Mouse (Mus musculus) midbrain, embryonic 12.5 days (tissue): ENCODE data around the gene Hoxd9. TPM values are rescaled to one million over a fixed set of nuclear protein-coding genes. Genes with fewer than 3 reads are reported as not detected.

Source experiments
- ATAC-seq: fragments of 200-750 bp; cut with Nextera tagmentation; 2 replicates; pipeline ENCODE4 v1.8.0; 2017; ENCODE audit warnings: low read depth, moderate TSS enrichment, moderate library complexity; ENCODE audit not compliant: low FRiP score
- H3K27ac ChIP-seq: fragments of 300-500 bp; sonication (generic); replicated peaks from 2 replicates; pipeline ENCODE4 v1.5.1; 2016; ENCODE audit warnings: mild to moderate bottlenecking
- H3K27me3 ChIP-seq: fragments of 300-500 bp; sonication (generic); 2 replicates; pipeline ENCODE4 v1.6.1; 2016; ENCODE audit warnings: mild to moderate bottlenecking
- H3K36me3 ChIP-seq: fragments of 300-500 bp; sonication (generic); 2 replicates; pipeline ENCODE4 v1.6.1; 2016
- H3K4me1 ChIP-seq: fragments of 300-500 bp; sonication (generic); 2 replicates; pipeline ENCODE4 v1.6.1; 2016
- H3K4me2 ChIP-seq: fragments of 300-500 bp; sonication (generic); replicated peaks from 2 replicates; pipeline ENCODE4 v1.6.1; 2016; ENCODE audit warnings: mild to moderate bottlenecking, moderate library complexity
- H3K4me3 ChIP-seq: fragments of 300-500 bp; sonication (generic); 2 replicates; pipeline ENCODE4 v1.5.1; 2016; ENCODE audit warnings: mild to moderate bottlenecking
- H3K9ac ChIP-seq: fragments of 300-500 bp; sonication (generic); replicated peaks from 2 replicates; pipeline ENCODE4 v1.6.1; 2016; ENCODE audit warnings: mild to moderate bottlenecking, moderate library complexity
- H3K9me3 ChIP-seq: fragments of 300-500 bp; sonication (generic); 2 replicates; pipeline ENCODE4 v1.6.1; 2016; ENCODE audit warnings: mild to moderate bottlenecking
- WGBS: fragments of 180-500 bp; shearing (Covaris S2); methylation state at CpG from one replicate; pipeline ENCODE4 v1.1.7; 2016; 5-methylcytosine and 5-hydroxymethylcytosine counted together
- polyA plus RNA-seq: library from polyadenylated mRNA; unstranded; fragments of >200 nt; fragmentation: Nextera tagmentation; extraction: Ambion mirVana; gene quantifications from 2 replicates; pipeline ENCODE4 v1.2.1, GENCODE M21; 2016

Gene Hoxd9
- polyA plus RNA-seq, 1 experiment from 2014 or later = not detected

DNA sequence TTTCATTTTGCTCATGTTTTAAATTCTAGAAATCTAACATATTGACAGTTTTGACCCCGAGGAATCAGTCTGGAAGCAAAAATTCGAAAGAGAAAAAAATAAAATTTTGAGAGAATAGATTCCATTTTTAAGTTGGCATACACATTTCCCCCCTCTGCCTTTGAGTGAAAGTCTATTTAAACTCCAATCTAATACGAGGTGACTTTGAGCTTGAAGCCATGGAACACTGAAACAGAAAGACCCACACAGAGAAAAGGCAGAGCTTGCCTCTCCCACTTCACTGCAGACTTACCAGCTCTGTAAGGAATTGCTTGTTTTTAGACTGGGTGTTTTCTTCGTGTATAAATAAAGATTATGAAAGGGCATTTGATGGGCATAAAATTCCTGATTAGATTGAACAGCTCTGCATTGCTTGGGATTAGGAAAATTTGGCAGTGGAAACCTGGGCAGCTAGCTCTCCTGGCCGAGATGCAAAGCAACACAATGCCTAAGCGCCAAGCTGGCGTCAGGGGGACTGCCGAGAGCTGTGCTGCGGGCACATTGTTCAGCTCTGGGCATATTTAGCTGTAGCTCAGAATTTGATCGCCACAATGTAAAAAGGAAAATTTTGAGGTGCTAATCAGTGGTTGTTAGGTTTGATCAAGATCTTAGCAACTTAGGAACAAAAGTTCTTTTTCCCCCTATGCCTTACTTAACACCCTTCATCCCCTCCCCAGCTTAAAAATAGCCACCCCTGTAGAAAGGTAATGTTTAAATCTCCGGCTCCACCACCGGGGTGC is 8.5 kb upstream of the Hoxd9 start:
- Histone ChIP-seq H3K27me3 (peaks cover 89% of the 10 kb centered on the region), H3K4me3 (no peak overlapping the region), H3K4me2 (no peak overlapping the region), H3K27ac (no peak overlapping the region), H3K4me1 (no peaks in the 10 kb centered on the region), H3K9me3 (no peaks in the 10 kb centered on the region), H3K36me3 (no peaks in the 10 kb centered on the region), H3K9ac (no peak overlapping the region)
- 3% methylated on average over 12 of the region's 12 CpGs for WGBS
- ATAC-seq = no peak

DNA sequence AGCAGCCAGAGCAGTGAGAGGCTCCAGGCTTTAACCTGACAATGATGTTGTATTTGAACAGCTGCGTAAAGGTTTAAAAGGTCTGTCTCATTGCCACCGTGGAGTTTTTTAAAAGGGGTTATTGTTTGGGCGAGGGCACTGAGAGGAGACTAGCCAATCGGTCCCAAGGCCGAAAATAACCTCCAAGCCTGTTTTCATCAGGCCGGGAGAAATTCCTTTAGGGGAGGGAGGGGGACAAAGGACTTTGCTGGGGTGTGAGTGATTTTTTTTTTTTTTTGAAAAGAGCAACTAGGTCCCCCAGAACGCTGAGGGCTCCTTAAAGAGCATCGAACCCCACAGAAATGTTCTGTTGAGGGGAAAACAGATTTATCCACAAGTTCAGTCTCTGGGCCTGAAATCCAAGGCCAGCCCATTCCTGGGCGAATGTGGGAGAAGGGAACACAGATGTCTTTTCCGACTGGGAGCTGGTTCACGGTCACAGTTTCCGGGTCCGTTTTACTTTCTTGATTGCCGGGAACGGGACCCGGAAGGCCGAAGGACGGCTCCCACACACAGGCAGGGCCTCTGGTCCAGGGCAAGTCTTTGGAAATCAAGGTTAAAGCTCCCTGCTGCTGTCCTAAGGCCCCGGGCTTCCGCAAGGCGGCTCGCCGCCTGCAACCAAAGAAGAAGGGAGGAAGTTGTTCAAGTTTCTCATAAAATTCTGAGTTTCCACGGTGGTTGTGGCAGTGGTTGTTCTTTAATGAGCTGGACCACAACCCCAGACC is 7.8 kb upstream of the Hoxd9 start:
- H3K9me3 ChIP-seq = no peaks in the 10 kb centered on the region
- H3K4me2 ChIP-seq = no peak overlapping the region
- WGBS = under 1% methylated on average over 24 of the region's 24 CpGs
- ATAC-seq = no peak
- H3K36me3 ChIP-seq = no peaks in the 10 kb centered on the region
- no peak overlapping the region for H3K4me3 ChIP-seq
- H3K27me3 ChIP-seq = peaks cover 89% of the 10 kb centered on the region
- no peaks in the 10 kb centered on the region for H3K4me1 ChIP-seq
- H3K27ac ChIP-seq = no peak overlapping the region
- no peak overlapping the region for H3K9ac ChIP-seq

DNA sequence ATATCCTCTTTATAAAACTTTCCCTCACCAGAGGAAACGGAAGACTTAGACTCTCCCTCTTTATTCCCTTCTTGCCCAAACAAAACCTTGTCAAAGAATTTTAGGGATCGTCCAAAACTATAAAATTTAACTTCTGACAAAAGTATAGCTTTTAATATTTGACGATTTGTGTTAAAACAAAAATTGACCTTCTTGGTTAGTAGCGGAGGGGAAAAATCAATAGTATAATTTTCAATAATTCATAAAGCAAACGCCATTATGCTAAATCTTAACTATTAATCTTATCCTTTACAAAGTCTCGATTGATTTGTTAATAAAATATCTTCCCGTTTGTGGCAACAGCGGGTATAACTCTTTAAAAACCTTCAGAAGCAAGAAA is 7.2 kb upstream of the Hoxd9 start:
- Histone ChIP-seq H3K9ac (no peak overlapping the region), H3K36me3 (no peaks in the 10 kb centered on the region), H3K27ac (no peak overlapping the region), H3K27me3 (peaks cover 89% of the 10 kb centered on the region), H3K4me1 (no peaks in the 10 kb centered on the region), H3K4me2 (no peak overlapping the region), H3K9me3 (no peaks in the 10 kb centered on the region), H3K4me3 (no peak overlapping the region)
- WGBS = 7% methylated on average over 8 of the region's 8 CpGs
- no peak for ATAC-seq

DNA sequence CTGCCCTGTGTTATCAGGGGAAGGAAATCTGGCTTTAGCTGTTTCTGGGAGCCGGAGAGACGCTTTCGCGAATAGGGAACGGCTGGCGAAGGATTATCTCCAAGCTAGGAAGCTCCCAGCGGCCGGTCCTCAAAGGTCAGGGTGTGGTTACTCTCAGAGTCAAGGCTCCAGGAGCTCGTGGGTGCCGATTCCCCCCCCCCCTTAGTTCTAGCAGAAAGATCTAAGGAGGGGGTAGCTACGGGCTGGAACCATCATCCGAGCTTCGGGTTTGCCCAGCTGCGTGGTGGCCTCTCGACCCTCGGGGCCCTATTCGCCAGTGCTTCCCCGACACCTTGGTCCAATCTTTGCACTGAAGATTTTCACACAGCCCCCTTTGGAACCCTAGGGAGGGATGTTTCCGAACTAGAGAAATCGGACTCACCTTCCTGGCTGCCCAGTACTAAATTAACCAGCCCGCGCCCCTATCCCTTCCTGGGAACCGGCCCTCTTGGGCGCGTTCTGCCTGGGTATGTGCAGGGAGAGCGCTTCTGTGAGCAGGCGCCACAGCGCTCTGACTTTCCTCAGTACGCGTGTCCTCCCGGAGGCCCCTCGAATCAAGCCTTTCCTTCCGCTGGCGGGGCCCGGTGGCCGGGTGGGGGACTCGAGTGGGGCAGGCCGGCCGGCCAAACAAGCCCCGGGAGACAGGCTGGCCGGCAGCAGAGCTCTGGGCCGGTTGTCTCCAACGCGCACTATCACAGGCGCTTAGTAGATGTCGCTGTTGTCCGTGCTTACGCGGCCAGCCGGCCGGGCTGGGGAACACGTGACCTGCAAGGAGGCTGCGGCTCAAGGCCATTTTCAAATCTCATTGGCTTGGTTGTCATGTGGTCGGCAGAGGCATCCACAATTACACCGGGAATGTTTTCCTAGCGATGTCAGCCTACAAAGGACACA is 6.2 kb upstream of the Hoxd9 start, which contains the start of gene Hoxd10:
Gene Hoxd10 (plus strand): TSS at position 903 of the 930 bp plus-strand sequence.
- Histone ChIP-seq H3K4me2 (0 out of 2 replicates have a peak within 1 kb of the TSS, but pooled peaks have one; percentile 6), H3K4me3 (no peak within 1 kb of the TSS)

DNA sequence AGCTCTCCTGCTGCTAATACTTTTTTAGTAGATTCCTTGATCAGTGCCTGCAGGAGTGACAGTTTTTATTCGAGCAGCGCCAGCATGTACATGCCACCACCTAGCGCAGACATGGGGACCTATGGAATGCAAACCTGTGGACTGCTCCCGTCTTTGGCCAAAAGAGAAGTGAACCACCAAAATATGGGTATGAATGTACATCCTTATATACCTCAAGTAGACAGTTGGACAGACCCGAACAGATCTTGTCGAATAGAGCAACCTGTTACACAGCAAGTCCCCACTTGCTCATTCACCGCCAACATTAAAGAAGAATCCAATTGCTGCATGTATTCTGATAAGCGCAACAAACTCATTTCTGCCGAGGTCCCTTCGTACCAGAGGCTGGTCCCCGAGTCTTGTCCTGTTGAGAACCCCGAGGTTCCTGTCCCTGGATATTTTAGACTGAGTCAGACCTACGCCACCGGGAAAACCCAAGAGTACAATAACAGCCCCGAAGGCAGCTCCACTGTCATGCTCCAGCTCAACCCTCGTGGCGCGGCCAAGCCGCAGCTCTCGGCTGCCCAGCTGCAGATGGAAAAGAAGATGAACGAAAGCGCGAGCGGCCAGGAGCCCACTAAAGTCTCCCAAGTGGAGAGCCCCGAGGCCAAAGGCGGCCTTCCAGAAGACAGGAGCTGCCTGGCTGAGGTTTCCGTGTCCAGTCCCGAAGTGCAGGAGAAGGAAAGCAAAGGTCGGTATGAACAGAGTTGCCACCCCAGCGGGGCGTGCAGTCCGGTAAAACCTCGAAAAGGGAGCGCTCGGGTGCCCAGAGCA is 5.3 kb upstream of the Hoxd9 start:
- no peak overlapping the region for H3K9ac ChIP-seq
- H3K36me3 ChIP-seq = no peaks in the 10 kb centered on the region
- H3K4me3 ChIP-seq = no peak overlapping the region
- no peak overlapping the region for H3K4me2 ChIP-seq
- no peaks in the 10 kb centered on the region for H3K9me3 ChIP-seq
- H3K4me1 ChIP-seq = no peaks in the 10 kb centered on the region
- no peak for ATAC-seq
- no peak overlapping the region for H3K27ac ChIP-seq
- 5% methylated on average over 35 of the region's 35 CpGs for WGBS
- H3K27me3 ChIP-seq = peaks cover 93% of the 10 kb centered on the region

More for the DNA sequence above, 6.2 kb upstream of the Hoxd9 start, which contains the start of gene Hoxd10:
- peak; percentile 69; the same call in 1 of the 2 replicates for ATAC-seq
- WGBS = 1% methylated on average over 56 of the region's 56 CpGs
- no peaks in the 10 kb centered on the region for H3K36me3 ChIP-seq
- H3K4me1 ChIP-seq = no peaks in the 10 kb centered on the region
- H3K9ac ChIP-seq = no peak within 1 kb of the TSS
- no peaks in the 10 kb centered on the region for H3K9me3 ChIP-seq
- H3K27ac ChIP-seq = no peak within 1 kb of the TSS
- H3K27me3 ChIP-seq = peaks cover 93% of the 10 kb centered on the region

DNA sequence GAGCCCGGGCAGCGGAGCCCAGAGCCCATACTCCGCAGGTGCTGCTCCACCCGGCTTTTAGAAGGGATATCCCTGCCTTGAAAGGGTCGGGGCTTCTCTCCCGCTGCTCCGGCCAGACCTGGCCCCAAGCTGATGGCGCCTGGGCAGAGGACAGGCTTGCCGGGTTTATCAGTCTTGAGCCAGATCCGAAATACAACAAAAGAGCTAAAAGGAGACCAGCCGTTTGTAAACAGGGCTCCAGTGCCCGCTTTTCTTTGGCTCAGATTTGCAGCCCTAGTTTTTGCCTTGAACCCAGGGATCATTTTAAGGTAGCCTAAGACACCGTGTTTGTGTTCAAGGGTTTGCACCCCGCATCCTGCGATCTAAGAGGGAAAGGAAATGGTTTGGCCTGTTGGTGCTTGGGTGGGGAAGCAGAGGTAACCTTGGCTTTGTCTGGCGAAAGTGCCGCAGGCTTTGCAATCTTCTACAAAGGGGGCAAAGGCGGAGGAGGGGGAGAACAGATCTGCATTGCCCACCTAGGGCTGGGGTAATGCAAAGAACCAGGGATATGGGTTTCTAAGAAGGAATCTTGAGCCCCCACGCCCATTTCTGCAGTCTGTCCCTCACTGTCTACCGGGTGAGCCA is 4.6 kb upstream of the Hoxd9 start:
- Histone ChIP-seq H3K4me2 (no peak overlapping the region), H3K9ac (no peak overlapping the region)
- under 1% methylated on average over 20 of the region's 20 CpGs for WGBS

DNA sequence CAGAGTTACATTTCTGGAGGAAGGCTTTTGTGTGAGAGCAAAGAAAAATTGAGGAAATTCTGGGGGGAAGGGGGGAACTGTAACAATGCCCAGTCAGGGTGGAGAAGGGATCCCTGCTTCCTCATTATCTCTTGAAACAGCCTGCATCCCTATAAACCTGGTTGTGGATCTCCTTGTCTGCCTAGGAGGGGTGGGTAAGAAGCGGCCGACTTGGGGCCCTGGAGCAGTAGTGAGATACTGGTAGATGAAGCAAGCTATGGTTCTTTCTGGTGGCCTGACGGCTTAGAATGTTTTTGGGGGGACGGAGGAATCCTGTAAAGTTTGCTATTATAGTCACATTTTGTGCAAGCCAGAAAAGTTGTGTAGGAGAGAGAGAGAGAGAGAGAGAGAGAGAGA is 4.1 kb upstream of the Hoxd9 start:
- peaks cover 12% of the 10 kb centered on the region for H3K4me1 ChIP-seq
- WGBS = 9% methylated on average over 4 of the region's 4 CpGs
- H3K4me3 ChIP-seq = no peak overlapping the region
- no peak overlapping the region for H3K9ac ChIP-seq
- no peaks in the 10 kb centered on the region for H3K9me3 ChIP-seq
- no peak for ATAC-seq
- no peak overlapping the region for H3K4me2 ChIP-seq
- H3K36me3 ChIP-seq = no peaks in the 10 kb centered on the region
- H3K27ac ChIP-seq = no peak overlapping the region
- peaks cover 95% of the 10 kb centered on the region for H3K27me3 ChIP-seq

More for the DNA sequence above, 4.6 kb upstream of the Hoxd9 start:
- ATAC-seq = no peak
- Histone ChIP-seq H3K27ac (no peak overlapping the region), H3K4me1 (peaks cover 6% of the 10 kb centered on the region), H3K27me3 (peaks cover 93% of the 10 kb centered on the region), H3K36me3 (no peaks in the 10 kb centered on the region), H3K4me3 (no peak overlapping the region), H3K9me3 (no peaks in the 10 kb centered on the region)

DNA sequence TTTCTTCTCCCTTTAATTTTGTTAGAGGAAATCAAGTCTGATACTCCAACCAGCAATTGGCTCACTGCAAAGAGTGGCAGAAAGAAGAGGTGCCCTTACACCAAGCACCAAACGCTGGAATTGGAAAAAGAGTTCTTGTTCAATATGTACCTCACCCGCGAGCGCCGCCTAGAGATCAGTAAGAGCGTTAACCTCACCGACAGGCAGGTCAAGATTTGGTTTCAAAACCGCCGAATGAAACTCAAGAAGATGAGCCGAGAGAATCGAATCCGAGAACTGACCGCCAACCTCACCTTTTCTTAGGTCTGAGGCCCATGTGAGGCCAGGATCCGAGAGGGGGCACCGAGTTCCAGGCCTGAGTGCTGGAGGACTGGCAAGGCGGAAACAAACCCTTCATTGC is 3.5 kb upstream of the Hoxd9 start:
- H3K27ac ChIP-seq = no peak overlapping the region
- WGBS = 1% methylated on average over 16 of the region's 16 CpGs
- no peak overlapping the region for H3K4me3 ChIP-seq
- peaks cover 95% of the 10 kb centered on the region for H3K27me3 ChIP-seq
- no peak for ATAC-seq
- H3K36me3 ChIP-seq = no peaks in the 10 kb centered on the region
- H3K9ac ChIP-seq = no peak overlapping the region
- H3K4me1 ChIP-seq = peaks cover 14% of the 10 kb centered on the region
- no peak overlapping the region for H3K4me2 ChIP-seq
- no peaks in the 10 kb centered on the region for H3K9me3 ChIP-seq

DNA sequence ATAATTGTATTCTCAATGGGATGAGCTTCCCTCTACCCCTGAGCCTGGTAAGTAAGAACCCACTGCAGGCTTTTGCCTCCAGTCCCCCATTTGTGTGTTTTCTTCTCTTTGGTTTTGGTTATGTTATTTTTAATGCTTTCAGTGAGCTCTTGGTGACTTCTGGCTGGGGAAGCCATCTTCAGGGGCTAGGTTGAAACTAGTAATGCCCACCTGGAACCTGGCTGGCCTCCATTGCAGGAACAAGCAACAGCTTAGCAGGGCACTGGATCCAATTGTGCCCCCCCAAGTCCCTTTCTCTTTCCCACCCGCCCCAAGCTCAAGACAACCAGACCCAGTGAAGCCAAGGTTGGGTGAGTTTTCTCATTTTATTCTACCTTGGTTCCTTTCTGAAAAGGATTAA is 2.1 kb upstream of the Hoxd9 start:
- H3K4me3 ChIP-seq = no peak overlapping the region
- H3K9ac ChIP-seq = no peak overlapping the region
- H3K4me2 ChIP-seq = no peak overlapping the region
- H3K4me1 ChIP-seq = peaks cover 14% of the 10 kb centered on the region
- 14% methylated on average over 1 of the region's 1 CpGs for WGBS
- H3K9me3 ChIP-seq = no peaks in the 10 kb centered on the region
- H3K27ac ChIP-seq = no peak overlapping the region
- H3K27me3 ChIP-seq = peaks cover 97% of the 10 kb centered on the region
- no peaks in the 10 kb centered on the region for H3K36me3 ChIP-seq
- no peak for ATAC-seq

DNA sequence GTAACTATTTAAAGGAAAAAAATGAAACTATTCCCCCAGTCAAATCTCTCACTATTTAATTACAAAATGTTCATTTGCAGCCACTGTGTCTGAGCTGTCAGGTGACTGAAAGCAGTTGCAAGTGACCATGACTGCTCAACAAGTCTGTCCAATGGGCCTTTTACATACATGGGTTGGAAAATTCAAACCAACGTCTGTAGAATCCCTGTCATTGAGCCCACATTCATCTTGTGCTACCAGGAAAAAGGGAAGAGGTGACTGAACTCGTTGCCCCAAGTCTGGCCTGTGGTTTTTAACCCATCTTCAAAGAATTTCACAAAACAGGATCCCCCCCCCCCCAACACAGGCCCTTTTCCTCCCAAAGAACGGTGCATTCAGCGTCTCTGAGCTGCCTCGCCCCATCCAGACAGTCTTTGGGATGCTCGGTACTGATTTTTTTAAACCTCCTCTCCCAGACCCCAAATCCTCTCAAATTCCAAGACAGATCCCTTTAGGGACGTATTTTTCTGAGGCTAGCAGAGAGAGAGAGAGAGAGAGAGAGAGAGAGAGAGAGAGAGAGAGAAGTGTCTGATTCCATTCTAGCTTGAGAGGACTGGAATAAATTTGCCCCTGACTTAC is 1.6 kb upstream of the Hoxd9 start:
- H3K4me2 ChIP-seq = no peak overlapping the region
- no peak for ATAC-seq
- no peak overlapping the region for H3K9ac ChIP-seq
- peaks cover 14% of the 10 kb centered on the region for H3K4me1 ChIP-seq
- no peak overlapping the region for H3K4me3 ChIP-seq
- H3K27me3 ChIP-seq = peaks cover 100% of the 10 kb centered on the region
- WGBS = 5% methylated on average over 7 of the region's 7 CpGs
- H3K9me3 ChIP-seq = no peaks in the 10 kb centered on the region
- no peaks in the 10 kb centered on the region for H3K36me3 ChIP-seq
- H3K27ac ChIP-seq = no peak overlapping the region
